Mouse (Mus musculus) liver, adult 2 months (tissue): ENCODE data around the gene Olfr1057. TPM values are rescaled to one million over a fixed set of nuclear protein-coding genes. Genes with fewer than 3 reads are reported as not detected.
"Not testable (repeated sequence)": the region's sequence is repeated elsewhere in the genome, so short reads cannot be mapped to it uniquely, and the experiment has no call there.

Experiments used
- DNase-seq: peaks from one replicate; pipeline ENCODE4 v3.0.0-alpha.2; 2011; ENCODE audit warnings: low read depth, low spot score; ENCODE audit errors: extremely low read depth
- H3K27ac ChIP-seq: fragments of 200-500 bp; replicated peaks from 2 replicates; pipeline ENCODE4 v1.5.1; 2012; ENCODE audit warnings: low read depth, mild to moderate bottlenecking, control low read depth, inconsistent platforms, low read length; ENCODE audit not compliant: insufficient read depth
- H3K27me3 ChIP-seq: fragments of 200-500 bp; 2 replicates; pipeline ENCODE4 v1.6.1; 2012; ENCODE audit warnings: mild to moderate bottlenecking, moderate library complexity, low read length, inconsistent platforms; ENCODE audit not compliant: control insufficient read depth, insufficient read depth
- H3K36me3 ChIP-seq: fragments of 200-500 bp; 2 replicates; pipeline ENCODE4 v1.6.1; 2012; ENCODE audit warnings: low read length, inconsistent platforms; ENCODE audit not compliant: control insufficient read depth, insufficient read depth
- H3K4me1 ChIP-seq: fragments of 200-500 bp; 2 replicates; pipeline ENCODE4 v1.6.1; 2011; ENCODE audit warnings: low read length; ENCODE audit not compliant: control insufficient read depth, insufficient read depth
- H3K4me3 ChIP-seq: fragments of 200-500 bp; 2 replicates; pipeline ENCODE4 v1.5.1; 2011; ENCODE audit warnings: low read depth, mild to moderate bottlenecking, control low read depth, low read length, moderate library complexity; ENCODE audit not compliant: insufficient read depth
- H3K79me2 ChIP-seq: fragments of 200-500 bp; 2 replicates; pipeline ENCODE4 v1.6.1; 2012; ENCODE audit warnings: inconsistent platforms, mild to moderate bottlenecking, low read length, moderate library complexity; ENCODE audit not compliant: control insufficient read depth, insufficient read depth
- H3K9ac ChIP-seq: fragments of 200-500 bp; 2 replicates; pipeline ENCODE4 v1.6.1; 2012; ENCODE audit warnings: low read depth, mild to moderate bottlenecking, control low read depth, inconsistent platforms, low read length
- CTCF ChIP-seq: fragments of 200-500 bp; IDR thresholded peaks from 2 replicates; pipeline ENCODE4 v1.5.1; 2011; ENCODE audit warnings: low read depth, low read length, control low read depth
- POLR2A ChIP-seq: fragments of 200-500 bp; IDR thresholded peaks from 2 replicates; pipeline ENCODE4 v1.6.1; 2011; ENCODE audit warnings: low read length, control low read depth; ENCODE audit not compliant: insufficient read depth; ENCODE audit errors: extremely low read depth
- WGBS: fragments of 180-500 bp; shearing (Covaris S2); methylation state at CpG from one replicate; pipeline ENCODE4 v1.1.7; 2018; 5-methylcytosine and 5-hydroxymethylcytosine counted together
- polyA plus RNA-seq: library from polyadenylated mRNA; depleted of rRNA; stranded (reverse); fragments of >200 nt; gene quantifications from 2 replicates; pipeline ENCODE4 v1.2.3, GENCODE M21; 2012; rRNA removed
- total RNA-seq: library from RNA; depleted of rRNA; stranded (reverse); fragments of >200 nt; gene quantifications from 2 replicates; pipeline ENCODE4 v1.2.3, GENCODE M21; 2014; rRNA removed

Olfr1057 gene
- total and polyA plus RNA-seq, 2 experiments: not detected

GRCm38 (mm10) chr2:86362369-86362768 lies 15.8 kb downstream of the Olfr1057 start, which contains the start of gene Olfr1056:
Gene Olfr1056, minus strand, starts transcription at chr2:86362469.
- no peaks in the 10 kb centered on the region for H3K79me2 ChIP-seq
- H3K4me1 ChIP-seq: no peaks in the 10 kb centered on the region
- H3K9ac ChIP-seq: no peak within 1 kb of the TSS
- no peaks in the 10 kb centered on the region for H3K27me3 ChIP-seq
- DNase-seq: no peak
- no peak within 1 kb of the TSS for H3K4me3 ChIP-seq
- no peak for TF ChIP-seq CTCF
- no peak for TF ChIP-seq POLR2A
- no peaks in the 10 kb centered on the region for H3K36me3 ChIP-seq
- H3K27ac ChIP-seq: no peak within 1 kb of the TSS

GRCm38 (mm10) chr2:86351751-86352150 lies 26.4 kb downstream of the Olfr1057 start:
- H3K9ac ChIP-seq, H3K36me3 ChIP-seq, H3K79me2 ChIP-seq, H3K27ac ChIP-seq, DNase-seq, H3K27me3 ChIP-seq, H3K4me1 ChIP-seq, H3K4me3 ChIP-seq: not testable (repeated sequence)
- WGBS: 100% methylated on average over 1 of the region's 1 CpGs

- no peak for TF ChIP-seq CTCF
- TF ChIP-seq POLR2A: no peak
- Histone ChIP-seq H3K9ac (no peak within 1 kb of the TSS), H3K4me3 (no peak within 1 kb of the TSS), H3K27me3 (no peaks in the 10 kb centered on the region), H3K79me2 (no peaks in the 10 kb centered on the region), H3K36me3 (no peaks in the 10 kb centered on the region), H3K4me1 (no peaks in the 10 kb centered on the region), H3K27ac (no peak within 1 kb of the TSS)
- 85% methylated on average over 5 of the region's 5 CpGs for WGBS
- no peak for DNase-seq
Measured at GRCm38 (mm10) chr2:86350184-86350583, 28.0 kb downstream of the Olfr1057 start, which contains the start of gene Olfr1055. Gene Olfr1055, minus strand, starts transcription at chr2:86350284.

- Histone ChIP-seq H3K4me3 (no peak within 1 kb of the TSS), H3K9ac (no peak within 1 kb of the TSS), H3K4me1 (no peaks in the 10 kb centered on the region), H3K79me2 (no peaks in the 10 kb centered on the region), H3K27ac (no peak within 1 kb of the TSS), H3K36me3 (no peaks in the 10 kb centered on the region), H3K27me3 (no peaks in the 10 kb centered on the region)
- no peak for DNase-seq
- no peak for TF ChIP-seq POLR2A
- TF ChIP-seq CTCF: no peak
- 83% methylated on average over 3 of the region's 3 CpGs for WGBS
Measured at GRCm38 (mm10) chr2:86335333-86335732, 42.9 kb downstream of the Olfr1057 start, which contains the start of gene Olfr1054. Gene Olfr1054, minus strand, starts transcription at chr2:86335433.

Other genes with a start within 250 kb of the Olfr1057 start
- not detected in 2 replicates for gene Olfr1039, start 242.5 kb downstream of the Olfr1057 start, total RNA-seq
- not detected in 2 replicates for gene Olfr1039, start 242.5 kb downstream of the Olfr1057 start, polyA plus RNA-seq
- not detected in 2 replicates for gene Olfr1040, start 231.7 kb downstream of the Olfr1057 start, total RNA-seq
- gene Olfr1040, start 231.7 kb downstream of the Olfr1057 start, polyA plus RNA-seq: not detected in 2 replicates
- gene Olfr1042, start 216.6 kb downstream of the Olfr1057 start, total RNA-seq: not detected in 2 replicates
- gene Olfr1042, start 216.6 kb downstream of the Olfr1057 start, polyA plus RNA-seq: not detected in 2 replicates
- gene Olfr1043, start 210.9 kb downstream of the Olfr1057 start, total RNA-seq: not detected in 2 replicates
- gene Olfr1043, start 210.9 kb downstream of the Olfr1057 start, polyA plus RNA-seq: not detected in 2 replicates
- not detected in 2 replicates for gene Olfr1044, start 200.6 kb downstream of the Olfr1057 start, total RNA-seq
- gene Olfr1044, start 200.6 kb downstream of the Olfr1057 start, polyA plus RNA-seq: not detected in 2 replicates
- not detected in 2 replicates for gene Olfr52, start 192.7 kb downstream of the Olfr1057 start, total RNA-seq
- not detected in 2 replicates for gene Olfr52, start 192.7 kb downstream of the Olfr1057 start, polyA plus RNA-seq
- gene Olfr1045, start 175.4 kb downstream of the Olfr1057 start, total RNA-seq: not detected in 2 replicates
- gene Olfr1045, start 175.4 kb downstream of the Olfr1057 start, polyA plus RNA-seq: not detected in 2 replicates
- gene Olfr1046, start 159.1 kb downstream of the Olfr1057 start, total RNA-seq: not detected in 2 replicates
- not detected in 2 replicates for gene Olfr1046, start 159.1 kb downstream of the Olfr1057 start, polyA plus RNA-seq
- gene Olfr1047, start 147.0 kb downstream of the Olfr1057 start, total RNA-seq: not detected in 2 replicates
- gene Olfr1047, start 147.0 kb downstream of the Olfr1057 start, polyA plus RNA-seq: not detected in 2 replicates
- not detected in 2 replicates for gene Olfr1048, start 138.1 kb downstream of the Olfr1057 start, total RNA-seq
- not detected in 2 replicates for gene Olfr1048, start 138.1 kb downstream of the Olfr1057 start, polyA plus RNA-seq
- gene Olfr1049, start 120.1 kb downstream of the Olfr1057 start, total RNA-seq: not detected in 2 replicates
- gene Olfr1049, start 120.1 kb downstream of the Olfr1057 start, polyA plus RNA-seq: not detected in 2 replicates
- not detected in 2 replicates for gene Olfr1051, start 99.3 kb downstream of the Olfr1057 start, total RNA-seq
- gene Olfr1051, start 99.3 kb downstream of the Olfr1057 start, polyA plus RNA-seq: not detected in 2 replicates
- not detected in 2 replicates for gene Olfr1052, start 85.9 kb downstream of the Olfr1057 start, total RNA-seq
- gene Olfr1052, start 85.9 kb downstream of the Olfr1057 start, polyA plus RNA-seq: not detected in 2 replicates
- not detected in 2 replicates for gene Olfr1053, start 63.1 kb downstream of the Olfr1057 start, total RNA-seq
- gene Olfr1053, start 63.1 kb downstream of the Olfr1057 start, polyA plus RNA-seq: not detected in 2 replicates
- gene Olfr1054, start 43.0 kb downstream of the Olfr1057 start, total RNA-seq: not detected in 2 replicates
- gene Olfr1054, start 43.0 kb downstream of the Olfr1057 start, polyA plus RNA-seq: not detected in 2 replicates
- gene Olfr1055, start 28.1 kb downstream of the Olfr1057 start, total RNA-seq: not detected in 2 replicates
- not detected in 2 replicates for gene Olfr1055, start 28.1 kb downstream of the Olfr1057 start, polyA plus RNA-seq
- gene Olfr1056, start 15.9 kb downstream of the Olfr1057 start, total RNA-seq: not detected in 2 replicates
- not detected in 2 replicates for gene Olfr1056, start 15.9 kb downstream of the Olfr1057 start, polyA plus RNA-seq
- gene Olfr1058, start 10.2 kb upstream of the Olfr1057 start, total RNA-seq: not detected in 2 replicates
- gene Olfr1058, start 10.2 kb upstream of the Olfr1057 start, polyA plus RNA-seq: not detected in 2 replicates
- not detected in 2 replicates for gene Olfr1061, start 35.7 kb upstream of the Olfr1057 start, total RNA-seq
- not detected in 2 replicates for gene Olfr1061, start 35.7 kb upstream of the Olfr1057 start, polyA plus RNA-seq
- not detected in 2 replicates for gene Olfr1062, start 48.4 kb upstream of the Olfr1057 start, total RNA-seq
- not detected in 2 replicates for gene Olfr1062, start 48.4 kb upstream of the Olfr1057 start, polyA plus RNA-seq
- gene Olfr1065, start 72.2 kb upstream of the Olfr1057 start, total RNA-seq: not detected in 2 replicates
- not detected in 2 replicates for gene Olfr1065, start 72.2 kb upstream of the Olfr1057 start, polyA plus RNA-seq
- gene Olfr1066, start 77.9 kb upstream of the Olfr1057 start, total RNA-seq: not detected in 2 replicates
- not detected in 2 replicates for gene Olfr1066, start 77.9 kb upstream of the Olfr1057 start, polyA plus RNA-seq
- gene Olfr228, start 109.0 kb upstream of the Olfr1057 start, total RNA-seq: not detected in 2 replicates
- gene Olfr228, start 109.0 kb upstream of the Olfr1057 start, polyA plus RNA-seq: not detected in 2 replicates
- gene Olfr1076, start 130.1 kb upstream of the Olfr1057 start, total RNA-seq: not detected in 2 replicates
- gene Olfr1076, start 130.1 kb upstream of the Olfr1057 start, polyA plus RNA-seq: not detected in 2 replicates
- gene Olfr1079, start 164.1 kb upstream of the Olfr1057 start, total RNA-seq: not detected in 2 replicates
- gene Olfr1079, start 164.1 kb upstream of the Olfr1057 start, polyA plus RNA-seq: not detected in 2 replicates
- gene Olfr1080, start 179.8 kb upstream of the Olfr1057 start, total RNA-seq: not detected in 2 replicates
- gene Olfr1080, start 179.8 kb upstream of the Olfr1057 start, polyA plus RNA-seq: not detected in 2 replicates
- not detected in 2 replicates for gene Olfr1082, start 220.6 kb upstream of the Olfr1057 start, total RNA-seq
- not detected in 2 replicates for gene Olfr1082, start 220.6 kb upstream of the Olfr1057 start, polyA plus RNA-seq